Mouse (Mus musculus) CH12.LX (cell line): ENCODE measurements around the gene Kcnma1.

Source experiments
- CTCF ChIP-seq, 2 experiments: IDR thresholded peaks in 1 of 2; conservative IDR thresholded peaks in 1 of 2; 2 replicates each; pipeline ENCODE4 v1.5.1; 2011 to 2012; ENCODE audit warnings: low read depth in 2 of 2, low read length in 2 of 2, improper control_type of control experiment in 1 of 2, inconsistent platforms in 1 of 2, mild to moderate bottlenecking in 1 of 2, moderate library complexity in 1 of 2
- EP300 ChIP-seq: IDR thresholded peaks from 2 replicates; pipeline ENCODE4 v1.6.1; 2011; ENCODE audit warnings: low read length, improper control_type of control experiment
- POLR2A ChIP-seq: IDR thresholded peaks from 2 replicates; pipeline ENCODE4 v1.6.1; 2011; ENCODE audit warnings: low read depth, mild to moderate bottlenecking, improper control_type of control experiment, low read length
- POLR2AphosphoS2 ChIP-seq: IDR thresholded peaks from 2 replicates; pipeline ENCODE4 v1.6.1; 2011; ENCODE audit warnings: low read depth, low read length, improper control_type of control experiment
- ZNF384 ChIP-seq: IDR thresholded peaks from 2 replicates; pipeline ENCODE4 v1.6.1; 2012; ENCODE audit warnings: low read depth, low read length, improper control_type of control experiment, inconsistent platforms

GRCm38 (mm10) chr14:23879331-23879730 is 135.0 kb downstream of the Kcnma1 start:
- TF ChIP-seq POLR2AphosphoS2 (no peak), CTCF (conservative IDR thresholded peaks at IDR 0.05 in 1 of 2, IDR thresholded peaks at IDR 0.05 in 1 of 2; ENCODE audit: low read depth in 2 of 2, low read length in 2 of 2) (no peak), EP300 (no peak), POLR2A (no peak), ZNF384 (no peak)
